Mouse (Mus musculus): Measurements from ENCODE around the gene Tex19.2.

DNA sequence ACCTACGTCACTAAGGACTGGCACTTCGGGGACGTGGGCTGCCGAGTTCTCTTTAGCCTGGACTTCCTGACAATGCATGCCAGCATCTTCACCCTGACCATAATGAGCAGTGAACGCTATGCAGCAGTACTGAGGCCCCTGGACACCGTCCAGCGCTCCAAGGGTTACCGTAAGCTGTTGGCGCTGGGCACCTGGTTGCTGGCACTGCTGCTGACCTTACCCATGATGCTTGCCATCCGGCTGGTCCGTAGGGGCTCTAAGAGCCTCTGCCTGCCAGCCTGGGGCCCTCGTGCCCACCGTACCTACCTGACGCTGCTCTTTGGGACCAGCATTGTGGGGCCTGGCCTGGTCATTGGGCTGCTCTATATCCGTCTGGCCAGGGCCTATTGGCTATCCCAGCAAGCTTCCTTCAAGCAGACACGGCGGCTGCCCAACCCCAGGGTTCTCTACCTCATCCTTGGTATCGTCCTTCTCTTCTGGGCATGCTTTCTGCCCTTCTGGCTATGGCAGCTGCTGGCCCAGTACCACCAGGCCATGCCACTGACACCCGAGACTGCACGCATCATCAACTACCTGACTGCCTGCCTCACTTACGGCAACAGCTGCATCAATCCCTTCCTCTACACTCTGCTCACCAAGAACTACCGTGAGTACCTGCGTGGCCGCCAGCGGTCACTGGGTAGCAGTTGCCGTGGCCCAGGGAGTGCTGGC lies 42.3 kb upstream of the Tex19.2 start:
- TF ChIP-seq MYOD1 (IDR thresholded peaks at IDR 0.05; ENCODE audit: control insufficient read depth in 1 of 3, insufficient read length in 2 of 3, low read depth in 2 of 3) (peak in 2 of 3 experiments; percentile 43 to 53), TCF12 (IDR thresholded peaks at IDR 0.05; ENCODE audit: insufficient read depth, poor library complexity, severe bottlenecking) (no peak), MYOG (IDR thresholded peaks at IDR 0.05; ENCODE audit: control insufficient read depth in 1 of 3, insufficient read depth in 1 of 3, insufficient read length in 2 of 3, low read depth in 2 of 3) (peak in 1 of 3 experiments; percentile 2), USF1 (IDR thresholded peaks at IDR 0.05; ENCODE audit: low read depth) (no peak), POLR2A (IDR thresholded peaks at IDR 0.05; ENCODE audit: insufficient read length, low read depth) (no peak)

All from myocyte (in vitro differentiated cells).